Mouse (Mus musculus) heart, embryonic 15.5 days (tissue): ENCODE measurements around the gene Trim27. TPM values are rescaled to one million over a fixed set of nuclear protein-coding genes. Genes with fewer than 3 reads are reported as not detected.

Experiments used
- ATAC-seq: fragments of 200-750 bp; cut with Nextera tagmentation; replicated peaks from 2 replicates; pipeline ENCODE4 v1.8.0; 2017; ENCODE audit warnings: low read depth, moderate TSS enrichment; ENCODE audit not compliant: insufficient number of reproducible peaks, insufficient read depth, low FRiP score
- H3K27ac ChIP-seq: fragments of 300-500 bp; sonication (generic); 2 replicates; pipeline ENCODE4 v1.5.1; 2015; ENCODE audit warnings: mild to moderate bottlenecking, inconsistent platforms
- H3K27me3 ChIP-seq: fragments of 300-500 bp; sonication (generic); 2 replicates; pipeline ENCODE4 v1.6.1; 2015; ENCODE audit warnings: inconsistent platforms
- H3K36me3 ChIP-seq: fragments of 300-500 bp; sonication (generic); 2 replicates; pipeline ENCODE4 v1.6.1; 2015; ENCODE audit warnings: mild to moderate bottlenecking, inconsistent platforms
- H3K4me1 ChIP-seq: fragments of 300-500 bp; sonication (generic); replicated peaks from 2 replicates; pipeline ENCODE4 v1.6.1; 2015; ENCODE audit warnings: inconsistent platforms
- H3K4me2 ChIP-seq: fragments of 300-500 bp; sonication (generic); 2 replicates; pipeline ENCODE4 v1.6.1; 2015; ENCODE audit warnings: inconsistent platforms, mild to moderate bottlenecking, moderate library complexity
- H3K4me3 ChIP-seq: fragments of 300-500 bp; sonication (generic); 2 replicates; pipeline ENCODE4 v1.5.1; 2015; ENCODE audit warnings: mild to moderate bottlenecking, inconsistent platforms
- H3K9ac ChIP-seq: fragments of 300-500 bp; sonication (generic); 2 replicates; pipeline ENCODE4 v1.6.1; 2015; ENCODE audit warnings: mild to moderate bottlenecking, inconsistent platforms
- H3K9me3 ChIP-seq: fragments of 300-500 bp; sonication (generic); replicated peaks from 2 replicates; pipeline ENCODE4 v1.6.1; 2016; ENCODE audit warnings: inconsistent platforms
- WGBS: fragments of 180-500 bp; shearing (Covaris S2); methylation state at CpG from one replicate; pipeline ENCODE4 v1.1.7; 2015; ENCODE audit warnings: mixed read lengths; 5-methylcytosine and 5-hydroxymethylcytosine counted together
- polyA plus RNA-seq: library from polyadenylated mRNA; unstranded; fragments of >200 nt; fragmentation: Nextera tagmentation; extraction: Ambion mirVana; gene quantifications from 2 replicates; pipeline ENCODE4 v1.2.1, GENCODE M21; 2015

The Trim27 gene
- polyA plus RNA-seq, 1 experiment from 2014 or later, result 61.4 TPM

- Histone ChIP-seq H3K9ac (peak overlapping the region; percentile 54), H3K4me1 (peaks cover 6% of the 10 kb centered on the region; the same call in 1 of the 2 replicates), H3K27me3 (no peaks in the 10 kb centered on the region), H3K9me3 (no peaks in the 10 kb centered on the region), H3K27ac (no peak overlapping the region), H3K36me3 (no peaks in the 10 kb centered on the region), H3K4me2 (peak overlapping the region; percentile 84), H3K4me3 (peak overlapping the region; percentile 55)
- ATAC-seq, result no peak
- WGBS, result 6% methylated on average over 10 of the region's 10 CpGs
Observed at GRCm38 (mm10) chr13:21223242-21223655, 44.0 kb downstream of the Trim27 start.

- Histone ChIP-seq H3K36me3 (no peaks in the 10 kb centered on the region), H3K9ac (no peak overlapping the region), H3K9me3 (no peaks in the 10 kb centered on the region), H3K4me2 (no peak overlapping the region), H3K4me1 (peaks cover 6% of the 10 kb centered on the region; the same call in 1 of the 2 replicates), H3K27me3 (no peaks in the 10 kb centered on the region), H3K27ac (no peak overlapping the region), H3K4me3 (no peak overlapping the region)
- ATAC-seq, result no peak
- 87% methylated on average over 1 of the region's 1 CpGs for WGBS
Observed at GRCm38 (mm10) chr13:21224376-21224775, 45.1 kb downstream of the Trim27 start.

DNA sequence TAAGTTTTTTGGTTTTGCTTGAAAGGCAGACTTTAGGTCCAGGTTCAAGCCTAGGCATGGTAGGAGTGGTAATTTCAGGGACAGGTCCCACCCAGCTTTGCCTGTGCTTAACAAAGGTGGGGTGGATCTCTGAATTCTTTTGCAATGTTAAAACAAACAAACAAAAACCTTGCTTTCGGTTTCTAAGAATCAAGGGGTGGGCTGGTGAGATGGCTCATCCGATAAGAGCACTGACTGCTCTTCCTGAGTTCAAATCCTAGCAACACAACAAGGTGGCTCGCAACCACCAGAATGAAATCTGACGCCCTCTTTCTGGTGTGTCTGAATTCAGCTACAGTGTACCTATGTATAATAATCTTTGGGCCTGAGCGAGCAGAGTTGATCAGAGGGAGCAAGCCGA lies 46.0 kb downstream of the Trim27 start:
- Histone ChIP-seq H3K27me3 (no peaks in the 10 kb centered on the region), H3K36me3 (no peaks in the 10 kb centered on the region), H3K4me2 (no peak overlapping the region), H3K9me3 (no peaks in the 10 kb centered on the region), H3K27ac (no peak overlapping the region), H3K4me3 (no peak overlapping the region), H3K9ac (no peak overlapping the region), H3K4me1 (peaks cover 6% of the 10 kb centered on the region; the same call in 1 of the 2 replicates)
- 73% methylated on average over 6 of the region's 6 CpGs for whole genome bisulfite sequencing
- no peak for ATAC-seq

DNA sequence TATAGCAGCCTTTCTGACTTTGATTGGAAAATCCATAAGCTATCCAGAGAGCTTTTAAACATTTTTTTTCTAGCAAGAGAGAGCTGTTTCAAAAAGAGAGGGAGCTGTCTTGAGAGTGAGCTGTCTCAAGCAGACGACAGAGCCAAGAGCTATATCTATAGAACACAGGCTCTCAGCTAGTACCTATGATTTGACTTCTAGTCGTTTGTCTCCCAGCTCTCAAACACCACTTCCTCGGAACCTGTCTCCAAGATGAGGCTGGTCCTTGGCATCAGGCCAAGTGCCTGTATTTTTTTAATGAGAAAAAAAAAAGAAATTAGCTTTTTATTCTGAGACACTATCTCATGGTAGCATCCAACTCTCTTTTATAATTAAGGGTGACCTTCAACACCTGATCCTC lies 46.8 kb downstream of the Trim27 start:
- 39% methylated on average over 3 of the region's 3 CpGs for WGBS
- H3K9ac ChIP-seq, result no peak overlapping the region
- no peaks in the 10 kb centered on the region for H3K36me3 ChIP-seq
- no peak overlapping the region for H3K4me2 ChIP-seq
- H3K27me3 ChIP-seq, result no peaks in the 10 kb centered on the region
- no peaks in the 10 kb centered on the region for H3K9me3 ChIP-seq
- H3K4me3 ChIP-seq, result no peak overlapping the region
- H3K4me1 ChIP-seq, result peaks cover 6% of the 10 kb centered on the region; the same call in 1 of the 2 replicates
- no peak overlapping the region for H3K27ac ChIP-seq
- no peak for ATAC-seq

DNA sequence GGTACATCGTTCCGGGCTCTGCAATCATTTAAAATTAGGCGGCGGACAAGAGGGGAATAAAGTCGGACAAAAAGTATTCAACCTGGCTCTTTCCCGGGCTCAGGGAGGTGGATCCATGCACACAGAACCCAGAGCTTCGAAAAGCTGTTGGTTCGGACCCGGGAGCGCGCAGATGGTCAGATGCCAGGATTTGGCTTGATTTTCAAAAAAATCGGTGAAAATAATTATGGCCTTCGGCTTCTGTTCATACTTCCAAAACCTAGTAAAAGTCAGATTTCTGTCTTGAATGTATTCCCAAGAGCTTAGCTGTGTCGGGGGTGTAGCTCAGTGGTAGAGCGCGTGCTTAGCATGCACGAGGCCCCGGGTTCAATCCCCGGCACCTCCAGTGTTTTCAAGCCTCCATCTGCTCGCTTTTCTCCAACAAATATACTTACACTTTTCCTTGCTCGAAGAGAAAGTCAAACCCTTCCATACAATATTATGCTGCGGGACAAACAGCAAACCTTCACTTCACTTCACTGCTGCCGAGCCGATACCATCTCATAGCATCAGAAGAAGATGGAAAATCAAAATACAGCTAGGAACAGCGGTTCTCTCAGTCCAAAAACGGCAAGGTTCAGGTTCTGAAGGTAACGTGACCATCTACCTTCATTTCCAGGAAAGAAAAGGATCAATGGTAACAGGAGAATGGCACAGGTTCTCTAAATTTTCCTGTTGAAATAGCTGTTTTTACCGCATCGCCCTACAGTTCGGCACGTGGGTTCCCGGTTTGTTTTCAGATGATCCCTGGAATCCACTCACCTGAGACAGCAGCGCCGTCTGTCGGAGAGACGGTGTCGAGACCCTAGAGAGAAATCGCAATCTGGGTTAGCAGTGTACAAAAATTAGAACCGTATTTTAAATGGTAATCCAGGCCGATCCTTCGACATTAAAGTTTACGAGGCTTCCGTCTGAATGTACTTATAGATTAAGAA lies 54.8 kb downstream of the Trim27 start:
- H3K27ac ChIP-seq, result no peak overlapping the region
- H3K4me2 ChIP-seq, result peak overlapping the region; percentile 80
- H3K27me3 ChIP-seq, result no peaks in the 10 kb centered on the region
- 1% methylated on average over 43 of the region's 43 CpGs for WGBS
- peak overlapping the region; percentile 58 for H3K4me3 ChIP-seq
- H3K9me3 ChIP-seq, result no peaks in the 10 kb centered on the region
- peak overlapping the region; percentile 48; the same call in 1 of the 2 replicates for H3K9ac ChIP-seq
- peak; percentile 80 for ATAC-seq
- H3K36me3 ChIP-seq, result no peaks in the 10 kb centered on the region
- H3K4me1 ChIP-seq, result no peaks in the 10 kb centered on the region

DNA sequence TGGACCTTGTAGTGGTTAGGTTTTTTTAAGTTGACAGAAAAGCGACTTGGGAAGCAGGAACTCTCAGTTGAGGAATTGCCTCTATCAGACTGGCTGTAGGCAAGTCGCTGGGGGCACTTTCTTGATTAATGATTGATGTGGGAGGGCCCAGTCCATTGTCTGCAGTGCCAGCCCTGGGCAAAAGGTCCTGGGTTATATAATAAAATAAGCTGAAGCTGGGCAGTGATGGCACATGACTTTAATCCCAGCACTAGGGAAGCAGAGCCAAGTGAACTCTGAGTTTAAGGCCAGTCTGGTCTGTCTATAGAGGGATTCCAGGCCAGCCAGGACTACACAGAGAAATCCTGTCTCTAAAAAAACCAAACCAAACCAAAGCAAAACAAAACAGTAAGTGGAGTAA lies 57.5 kb downstream of the Trim27 start:
- H3K4me1 ChIP-seq, result no peaks in the 10 kb centered on the region
- no peak for ATAC-seq
- WGBS, result 47% methylated on average over 2 of the region's 2 CpGs
- no peaks in the 10 kb centered on the region for H3K36me3 ChIP-seq
- H3K27ac ChIP-seq, result no peak overlapping the region
- H3K27me3 ChIP-seq, result no peaks in the 10 kb centered on the region
- H3K4me2 ChIP-seq, result no peak overlapping the region
- H3K9me3 ChIP-seq, result no peaks in the 10 kb centered on the region
- no peak overlapping the region for H3K9ac ChIP-seq
- H3K4me3 ChIP-seq, result no peak overlapping the region

DNA sequence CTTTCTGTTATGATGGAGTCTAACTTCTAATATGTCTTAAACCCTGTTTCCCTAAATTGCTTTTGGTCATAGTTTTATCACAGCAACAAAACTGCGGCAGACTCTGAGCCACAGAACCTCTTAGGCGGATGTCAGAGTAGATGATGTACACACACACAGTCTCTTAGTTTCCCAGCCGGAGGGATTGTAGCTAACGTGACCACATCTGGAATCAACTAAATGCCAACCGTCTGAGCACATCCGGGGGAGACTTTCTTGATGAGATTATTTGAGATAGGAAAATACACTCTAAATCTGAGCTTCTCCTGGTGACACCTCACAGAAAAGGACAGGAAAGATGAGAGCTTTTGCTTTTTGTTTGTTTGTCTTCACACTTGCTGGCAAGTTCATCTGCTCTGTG lies 57.9 kb downstream of the Trim27 start:
- ATAC-seq, result no peak

GRCm38 (mm10) chr13:21240788-21241187 lies 61.5 kb downstream of the Trim27 start:
- 15% methylated on average over 7 of the region's 7 CpGs for WGBS
- Histone ChIP-seq H3K4me1 (peaks cover 7% of the 10 kb centered on the region), H3K9me3 (no peaks in the 10 kb centered on the region), H3K27me3 (peaks cover 5% of the 10 kb centered on the region; the same call in 1 of the 2 replicates), H3K27ac (no peak overlapping the region), H3K36me3 (no peaks in the 10 kb centered on the region), H3K4me3 (no peak overlapping the region), H3K9ac (no peak overlapping the region), H3K4me2 (no peak overlapping the region)
- no peak for ATAC-seq

More for the DNA sequence above, 57.9 kb downstream of the Trim27 start:
- no peak overlapping the region for H3K27ac ChIP-seq
- no peak overlapping the region for H3K4me3 ChIP-seq
- no peak overlapping the region for H3K9ac ChIP-seq
- no peaks in the 10 kb centered on the region for H3K9me3 ChIP-seq
- no peaks in the 10 kb centered on the region for H3K4me1 ChIP-seq
- no peaks in the 10 kb centered on the region for H3K27me3 ChIP-seq
- WGBS, result 52% methylated on average over 6 of the region's 6 CpGs
- H3K36me3 ChIP-seq, result no peaks in the 10 kb centered on the region
- H3K4me2 ChIP-seq, result no peak overlapping the region

- Histone ChIP-seq H3K4me2 (peak overlapping the region; percentile 63), H3K4me1 (peaks cover 7% of the 10 kb centered on the region), H3K27me3 (peaks cover 5% of the 10 kb centered on the region; the same call in 1 of the 2 replicates), H3K36me3 (no peaks in the 10 kb centered on the region), H3K4me3 (peak overlapping the region; percentile 40), H3K27ac (no peak overlapping the region), H3K9ac (no peak overlapping the region), H3K9me3 (no peaks in the 10 kb centered on the region)
- ATAC-seq, result no peak
- 10% methylated on average over 16 of the region's 16 CpGs for WGBS
Observed at GRCm38 (mm10) chr13:21242408-21243125, 63.3 kb downstream of the Trim27 start.

GRCm38 (mm10) chr13:21243196-21243595 lies 64.0 kb downstream of the Trim27 start:
- H3K4me1 ChIP-seq, result peaks cover 7% of the 10 kb centered on the region
- peak overlapping the region; percentile 63 for H3K4me2 ChIP-seq
- WGBS, result 19% methylated on average over 13 of the region's 13 CpGs
- peak overlapping the region; percentile 40 for H3K4me3 ChIP-seq
- H3K9ac ChIP-seq, result no peak overlapping the region
- H3K27me3 ChIP-seq, result peaks cover 5% of the 10 kb centered on the region; the same call in 1 of the 2 replicates
- no peak overlapping the region for H3K27ac ChIP-seq
- H3K9me3 ChIP-seq, result no peaks in the 10 kb centered on the region
- ATAC-seq, result no peak
- H3K36me3 ChIP-seq, result no peaks in the 10 kb centered on the region

- no peak overlapping the region for H3K27ac ChIP-seq
- H3K27me3 ChIP-seq, result peaks cover 5% of the 10 kb centered on the region; the same call in 1 of the 2 replicates
- H3K4me2 ChIP-seq, result no peak overlapping the region
- WGBS, result 75% methylated on average over 5 of the region's 5 CpGs
- ATAC-seq, result no peak
- H3K9ac ChIP-seq, result no peak overlapping the region
- no peaks in the 10 kb centered on the region for H3K9me3 ChIP-seq
- peaks cover 7% of the 10 kb centered on the region for H3K4me1 ChIP-seq
- no peak overlapping the region for H3K4me3 ChIP-seq
- no peaks in the 10 kb centered on the region for H3K36me3 ChIP-seq
Observed at GRCm38 (mm10) chr13:21244089-21244488, 64.8 kb downstream of the Trim27 start.
